Mouse (Mus musculus): ENCODE results near the gene Gm28308.

DNA sequence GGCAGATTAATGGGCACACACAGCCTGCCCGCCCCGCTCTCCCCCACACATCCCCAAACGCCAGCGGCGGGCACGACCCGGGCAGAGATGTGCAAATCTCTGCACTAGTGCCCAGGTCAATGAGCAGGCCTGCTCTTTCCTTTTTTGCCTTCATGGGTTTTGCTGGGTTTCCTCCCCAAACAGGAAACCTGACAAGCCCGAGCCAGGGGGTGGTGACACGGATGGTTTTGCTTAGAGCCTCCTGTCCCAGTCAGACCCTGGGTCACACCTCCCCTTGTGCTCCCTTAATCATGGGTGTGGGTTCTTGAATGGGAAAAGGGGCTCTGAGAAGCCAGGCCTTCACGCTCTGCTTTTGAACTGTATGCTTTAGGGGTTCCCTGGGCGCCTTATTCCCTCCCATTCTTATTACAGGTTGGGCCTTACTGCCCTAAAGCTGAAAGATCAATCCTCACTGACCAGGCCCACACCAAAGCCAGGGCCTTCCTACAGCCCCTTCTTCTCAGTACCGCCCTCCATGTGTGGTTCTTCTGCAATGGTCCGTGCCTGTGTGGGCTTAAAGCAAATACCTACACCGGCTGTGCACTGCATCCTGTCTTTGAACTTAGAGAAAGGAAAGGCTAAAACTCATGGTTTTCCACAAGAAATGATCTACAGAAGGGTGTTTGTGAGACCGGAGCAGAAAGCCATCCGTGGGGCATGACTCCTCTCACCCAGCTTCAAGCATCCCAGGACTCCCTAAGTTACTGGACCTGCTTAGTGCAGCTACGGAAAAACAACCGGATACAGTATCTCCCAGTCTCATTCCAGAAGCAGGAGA is 4.1 kb downstream of the Gm28308 start:
- TF ChIP-seq POLR2A (IDR thresholded peaks at IDR 0.05; ENCODE audit: borderline replicate concordance, insufficient read depth, low read length) (no peak), CTCF (IDR thresholded peaks at IDR 0.05; ENCODE audit: borderline replicate concordance, insufficient read depth, low read depth, low read length) (no peak)

Measured in cerebellum, adult 2 months (tissue).